In the genomic region with DNA sequence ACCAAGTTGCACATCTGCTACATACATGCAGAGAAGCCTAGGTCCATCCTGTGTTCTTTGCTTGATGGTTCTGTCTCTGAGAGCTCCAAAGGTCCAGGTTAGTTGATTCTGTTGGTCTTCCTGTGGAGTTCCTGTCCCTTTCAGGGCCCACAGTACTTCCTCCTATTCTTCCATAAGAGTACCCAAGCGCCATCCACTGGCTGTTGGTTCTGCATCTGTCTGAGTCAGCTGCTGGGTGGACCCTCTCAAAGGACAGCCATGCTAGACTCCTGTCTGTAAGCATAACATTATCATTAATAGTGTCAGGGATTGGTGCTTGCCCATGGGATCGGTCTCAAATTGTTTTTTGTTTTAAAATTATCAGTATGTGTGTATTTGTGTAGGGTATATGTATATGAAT, we compare ENCODE assay signal across 18 mouse cellular contexts. TPM values are rescaled to one million over a fixed set of nuclear protein-coding genes. Genes with fewer than 3 reads are reported as not detected.
DNase-seq lines count a peak whose midpoint lies in the region; ATAC-seq and TF ChIP-seq lines count a peak whose summit lies in the region.
"Had no signal": no experiment of that assay in that cellular context is flagged by ENCODE, and none has a peak within 500 bp of the region (broad histone marks: within the 10 kb centered on the region; RNA-seq: fewer than 3 reads in every experiment).

No protein-coding gene starts in this region.

- H3K27me3 ChIP-seq in intestine, postnatal 0 days (replicated peaks; ENCODE audit: control insufficient read depth, insufficient read depth, low read length), result no peaks in the 10 kb centered on the region
- H3K27me3 ChIP-seq in intestine, embryonic 16.5 days (replicated peaks; ENCODE audit: control insufficient read depth, insufficient read depth, low read length), result no peaks in the 10 kb centered on the region
- H3K27me3 ChIP-seq in liver, adult 2 months (ENCODE audit: control insufficient read depth, insufficient read depth, low read length), result no peaks in the 10 kb centered on the region
- H3K27me3 ChIP-seq in liver, embryonic 11.5 days (replicated peaks; ENCODE audit: control insufficient read depth, insufficient read depth, low read length), result no peaks in the 10 kb centered on the region
- H3K27me3 ChIP-seq: midbrain, embryonic 13.5 days had no signal

- TF ChIP-seq CTCF in intestine, postnatal 0 days (IDR thresholded peaks at IDR 0.05; ENCODE audit: low read depth), result peak; percentile 42
- TF ChIP-seq CTCF in liver, adult 2 months (IDR thresholded peaks at IDR 0.05; ENCODE audit: low read depth, low read length), result 0 out of 2 replicates have a peak, but pooled peaks have one; percentile 6

- no peak overlapping the region for H3K4me2 ChIP-seq in intestine, postnatal 0 days (replicated peaks; ENCODE audit: low read depth)
- no peak overlapping the region for H3K4me2 ChIP-seq in intestine, embryonic 16.5 days (ENCODE audit: low read depth, low read length)
- H3K4me2 ChIP-seq in liver, embryonic 11.5 days, result no peak overlapping the region
- H3K4me2 ChIP-seq: hindbrain, embryonic 14.5 days; midbrain, embryonic 13.5 days had no signal

- WGBS in intestine, postnatal 0 days, result 80% methylated on average over 2 of the region's 2 CpGs
- WGBS in intestine, embryonic 16.5 days, result 85% methylated on average over 2 of the region's 2 CpGs
- 78% methylated on average over 2 of the region's 2 CpGs for WGBS in liver, adult 2 months
- 61% methylated on average over 2 of the region's 2 CpGs for whole genome bisulfite sequencing in liver, embryonic 11.5 days

- no peaks in the 10 kb centered on the region for H3K36me3 ChIP-seq in intestine, postnatal 0 days (ENCODE audit: control insufficient read depth, insufficient read depth)
- H3K36me3 ChIP-seq in intestine, embryonic 16.5 days (ENCODE audit: control insufficient read depth, insufficient read depth, low read length), result no peaks in the 10 kb centered on the region
- no peaks in the 10 kb centered on the region for H3K36me3 ChIP-seq in liver, adult 2 months (ENCODE audit: control insufficient read depth, insufficient read depth, low read length)
- H3K36me3 ChIP-seq in liver, embryonic 11.5 days (ENCODE audit: control insufficient read depth, insufficient read depth, low read length), result no peaks in the 10 kb centered on the region
- H3K36me3 ChIP-seq: midbrain, embryonic 13.5 days had no signal

- no peak for TF ChIP-seq POLR2A in liver, adult 2 months (IDR thresholded peaks at IDR 0.05; ENCODE audit: extremely low read depth, insufficient read depth, low read length)

- H3K79me2 ChIP-seq in liver, adult 2 months (ENCODE audit: control insufficient read depth, insufficient read depth, low read length), result peaks cover 42% of the 10 kb centered on the region

- peak; percentile 22 for DNase-seq in adrenal gland, postnatal 14 days
- no peak for DNase-seq in adrenal gland, postnatal 36 days
- DNase-seq in liver, adult 2 months (ENCODE audit: extremely low read depth, low read depth, low spot score), result no peak
- no peak for DNase-seq in liver, embryonic 11.5 days (ENCODE audit: low spot score)
- peak; percentile 37 for DNase-seq in lung, postnatal 25 days (ENCODE audit: low spot score)
- no peak for DNase-seq in cerebellum, adult 8-10 months
- DNase-seq: cerebellum, postnatal 36 days; heart, postnatal 10 days; retina, postnatal 1 day; thymus, adult 2 months had no signal

- H3K9ac ChIP-seq in intestine, postnatal 0 days (ENCODE audit: low read depth, low read length), result no peak overlapping the region
- H3K9ac ChIP-seq in intestine, embryonic 16.5 days (ENCODE audit: low read depth, low read length), result no peak overlapping the region
- no peak overlapping the region for H3K9ac ChIP-seq in liver, adult 2 months (ENCODE audit: low read depth, low read length)
- no peak overlapping the region for H3K9ac ChIP-seq in liver, embryonic 11.5 days (ENCODE audit: low read depth, low read length)
- H3K9ac ChIP-seq: hindbrain, embryonic 14.5 days; midbrain, embryonic 13.5 days had no signal

- no peak overlapping the region for H3K27ac ChIP-seq in intestine, postnatal 0 days (ENCODE audit: low read depth, low read length)
- no peak overlapping the region for H3K27ac ChIP-seq in intestine, embryonic 16.5 days (ENCODE audit: low read length)
- H3K27ac ChIP-seq in liver, adult 2 months (replicated peaks; ENCODE audit: insufficient read depth, low read depth, low read length), result no peak overlapping the region; the same call in 1 of the 2 replicates
- no peak overlapping the region for H3K27ac ChIP-seq in liver, embryonic 11.5 days (ENCODE audit: low read depth, low read length)
- H3K27ac ChIP-seq: hindbrain, embryonic 14.5 days; macrophage; midbrain, embryonic 13.5 days had no signal

- no peak for ATAC-seq in intestine, postnatal 0 days
- ATAC-seq in intestine, embryonic 16.5 days, result no peak
- ATAC-seq in liver, embryonic 11.5 days (replicated peaks; ENCODE audit: low FRiP score), result no peak
- ATAC-seq: CD4-positive, CD25-positive, alpha-beta regulatory T cell, adult 4 months; forebrain, embryonic 14.5 days; midbrain, embryonic 13.5 days had no signal

- H3K9me3 ChIP-seq in intestine, postnatal 0 days (ENCODE audit: control insufficient read depth), result no peaks in the 10 kb centered on the region
- no peaks in the 10 kb centered on the region for H3K9me3 ChIP-seq in intestine, embryonic 16.5 days (ENCODE audit: control insufficient read depth, low read length)
- no peaks in the 10 kb centered on the region for H3K9me3 ChIP-seq in liver, embryonic 11.5 days (ENCODE audit: control insufficient read depth, low read length)
- H3K9me3 ChIP-seq: G1E; midbrain, embryonic 13.5 days had no signal

- no peak overlapping the region for H3K4me3 ChIP-seq in intestine, postnatal 0 days (ENCODE audit: low read depth, low read length)
- no peak overlapping the region for H3K4me3 ChIP-seq in intestine, embryonic 16.5 days (ENCODE audit: low read length)
- no peak overlapping the region for H3K4me3 ChIP-seq in liver, adult 2 months (ENCODE audit: insufficient read depth, low read depth, low read length)
- H3K4me3 ChIP-seq in liver, embryonic 11.5 days (ENCODE audit: low read depth, low read length), result no peak overlapping the region
- H3K4me3 ChIP-seq: midbrain, embryonic 13.5 days had no signal

- no peaks in the 10 kb centered on the region for H3K4me1 ChIP-seq in intestine, postnatal 0 days (replicated peaks; ENCODE audit: control insufficient read depth, insufficient read depth, low read length)
- no peaks in the 10 kb centered on the region; the same call in 1 of the 2 replicates for H3K4me1 ChIP-seq in intestine, embryonic 16.5 days (ENCODE audit: control insufficient read depth, insufficient read depth, low read length)
- H3K4me1 ChIP-seq in liver, adult 2 months (ENCODE audit: control insufficient read depth, insufficient read depth, low read length), result peaks cover 4% of the 10 kb centered on the region; the same call in 1 of the 2 replicates
- peaks cover 5% of the 10 kb centered on the region for H3K4me1 ChIP-seq in liver, embryonic 11.5 days (replicated peaks; ENCODE audit: control insufficient read depth, insufficient read depth, low read length)

RNA-seq across cellular contexts. Expression of a gene that starts 13.8 kb away (rescaled TPM):
- 26.2 and 28.0 TPM in 2 replicates for total RNA-seq in adrenal gland, postnatal 14 days (2021)
- total RNA-seq in adrenal gland, postnatal 36 days (2021), result 10 to 100 TPM; 33.6 to 34.1 TPM
- 4.9 and 5.8 TPM in 2 replicates for polyA plus RNA-seq in intestine, postnatal 0 days (2015; fragmentation: Nextera tagmentation; extraction: Ambion mirVana)
- polyA plus RNA-seq in intestine, embryonic 16.5 days (2015; fragmentation: Nextera tagmentation; extraction: Ambion mirVana), result 4.8 and 5.4 TPM in 2 replicates
- total RNA-seq in liver, adult 2 months (2014; rRNA removed), result 4.0 and 6.1 TPM in 2 replicates
- 4.6 and 4.7 TPM in 2 replicates for polyA plus RNA-seq in liver, adult 2 months (2012; rRNA removed)
- polyA plus RNA-seq in liver, embryonic 11.5 days (2014; fragmentation: Nextera tagmentation; extraction: Ambion mirVana), result 4.9 and 5.7 TPM in 2 replicates

Comparison
In these comparisons a context has a peak if more than half of its experiments do, and no peak if none do; other contexts are left out.
1. DNase-seq: peak in adrenal gland, postnatal 14 days (single experiment) and lung, postnatal 25 days (single experiment); none in adrenal gland, postnatal 36 days (0 of 2), liver, adult 2 months (single experiment), liver, embryonic 11.5 days (single experiment) and cerebellum, adult 8-10 months (single experiment).